Mouse (Mus musculus) embryonic facial prominence, embryonic 15.5 days (tissue): ENCODE results near the gene 9430015G10Rik. TPM values are rescaled to one million over a fixed set of nuclear protein-coding genes. Genes with fewer than 3 reads are reported as not detected.
"Not testable (repeated sequence)": the region's sequence is repeated elsewhere in the genome, so short reads cannot be mapped to it uniquely, and the experiment has no call there.

Source experiments
- ATAC-seq: fragments of 200-750 bp; cut with Nextera tagmentation; 2 replicates; pipeline ENCODE4 v1.8.0; 2017; ENCODE audit warnings: low read depth, moderate TSS enrichment; ENCODE audit not compliant: insufficient number of reproducible peaks, low FRiP score, low TSS enrichment
- H3K27ac ChIP-seq: fragments of 300-500 bp; sonication (generic); replicated peaks from 2 replicates; pipeline ENCODE4 v1.5.1; 2015; ENCODE audit warnings: mild to moderate bottlenecking, inconsistent platforms
- H3K27me3 ChIP-seq: fragments of 300-500 bp; sonication (generic); 2 replicates; pipeline ENCODE4 v1.6.1; 2015; ENCODE audit warnings: inconsistent platforms
- H3K36me3 ChIP-seq: fragments of 300-500 bp; sonication (generic); 2 replicates; pipeline ENCODE4 v1.6.1; 2015; ENCODE audit warnings: mild to moderate bottlenecking, inconsistent platforms
- H3K4me1 ChIP-seq: fragments of 300-500 bp; sonication (generic); 2 replicates; pipeline ENCODE4 v1.6.1; 2015; ENCODE audit warnings: inconsistent platforms
- H3K4me2 ChIP-seq: fragments of 300-500 bp; sonication (generic); replicated peaks from 2 replicates; pipeline ENCODE4 v1.6.1; 2015; ENCODE audit warnings: mild to moderate bottlenecking, inconsistent platforms
- H3K4me3 ChIP-seq: fragments of 300-500 bp; sonication (generic); replicated peaks from 2 replicates; pipeline ENCODE4 v1.5.1; 2015; ENCODE audit warnings: mild to moderate bottlenecking, inconsistent platforms
- H3K9ac ChIP-seq: fragments of 300-500 bp; sonication (generic); 2 replicates; pipeline ENCODE4 v1.6.1; 2015; ENCODE audit warnings: inconsistent platforms
- H3K9me3 ChIP-seq: fragments of 300-500 bp; sonication (generic); replicated peaks from 2 replicates; pipeline ENCODE4 v1.6.1; 2016; ENCODE audit warnings: inconsistent platforms
- WGBS: fragments of 180-500 bp; shearing (Covaris S2); methylation state at CpG from one replicate; pipeline ENCODE4 v1.1.7; 2015; 5-methylcytosine and 5-hydroxymethylcytosine counted together
- polyA plus RNA-seq: library from polyadenylated mRNA; unstranded; fragments of >200 nt; fragmentation: Nextera tagmentation; extraction: Ambion mirVana; gene quantifications from 2 replicates; pipeline ENCODE4 v1.2.1, GENCODE M21; 2015

The 9430015G10Rik gene
- polyA plus RNA-seq, 1 experiment from 2014 or later = 32.8 TPM

- no peaks in the 10 kb centered on the region for H3K9me3 ChIP-seq
- no peak overlapping the region for H3K4me3 ChIP-seq
- H3K4me1 ChIP-seq = no peaks in the 10 kb centered on the region
- no peak overlapping the region for H3K9ac ChIP-seq
- H3K27me3 ChIP-seq = no peaks in the 10 kb centered on the region
- no peak for ATAC-seq
- 68% methylated on average over 12 of the region's 12 CpGs for WGBS
- H3K4me2 ChIP-seq = no peak overlapping the region
- H3K36me3 ChIP-seq = no peaks in the 10 kb centered on the region
- no peak overlapping the region for H3K27ac ChIP-seq
These were observed 24.3 kb downstream of the 9430015G10Rik start for GRCm38 (mm10) chr4:156133943-156134605.

- Histone ChIP-seq H3K4me3 (no peak overlapping the region), H3K9ac (no peak overlapping the region), H3K9me3 (no peaks in the 10 kb centered on the region), H3K27me3 (no peaks in the 10 kb centered on the region), H3K4me1 (no peaks in the 10 kb centered on the region), H3K27ac (no peak overlapping the region), H3K4me2 (no peak overlapping the region), H3K36me3 (no peaks in the 10 kb centered on the region)
- ATAC-seq = no peak
- 89% methylated on average over 13 of the region's 13 CpGs for WGBS
These were observed 25.3 kb downstream of the 9430015G10Rik start for GRCm38 (mm10) chr4:156135112-156135511.

GRCm38 (mm10) chr4:156135801-156136200 is 26.0 kb downstream of the 9430015G10Rik start:
- Histone ChIP-seq H3K4me3 (no peak overlapping the region), H3K27me3 (no peaks in the 10 kb centered on the region), H3K4me1 (no peaks in the 10 kb centered on the region), H3K27ac (no peak overlapping the region), H3K36me3 (no peaks in the 10 kb centered on the region), H3K4me2 (no peak overlapping the region), H3K9ac (no peak overlapping the region), H3K9me3 (no peaks in the 10 kb centered on the region)
- ATAC-seq = no peak
- 93% methylated on average over 14 of the region's 14 CpGs for WGBS

GRCm38 (mm10) chr4:156136285-156137100 is 26.7 kb downstream of the 9430015G10Rik start:
- Histone ChIP-seq H3K4me3 (no peak overlapping the region), H3K36me3 (no peaks in the 10 kb centered on the region), H3K27ac (no peak overlapping the region), H3K27me3 (no peaks in the 10 kb centered on the region), H3K9me3 (no peaks in the 10 kb centered on the region), H3K4me2 (no peak overlapping the region), H3K9ac (no peak overlapping the region), H3K4me1 (no peaks in the 10 kb centered on the region)
- 90% methylated on average over 30 of the region's 30 CpGs for WGBS
- ATAC-seq = no peak

GRCm38 (mm10) chr4:156150887-156151286 is 41.1 kb downstream of the 9430015G10Rik start:
- not testable (repeated sequence) for H3K9me3 ChIP-seq, H3K4me3 ChIP-seq, H3K27me3 ChIP-seq, H3K9ac ChIP-seq, ATAC-seq, H3K27ac ChIP-seq, H3K4me1 ChIP-seq, H3K36me3 ChIP-seq, H3K4me2 ChIP-seq
- 86% methylated on average over 10 of the region's 10 CpGs for WGBS

- 0 out of 2 replicates have a peak, but pooled peaks cover 4% of the 10 kb centered on the region for H3K9me3 ChIP-seq
- no peaks in the 10 kb centered on the region for H3K4me1 ChIP-seq
- no peak overlapping the region for H3K4me3 ChIP-seq
- H3K9ac ChIP-seq = no peak overlapping the region
- H3K27ac ChIP-seq = no peak overlapping the region
- no peaks in the 10 kb centered on the region for H3K36me3 ChIP-seq
- 96% methylated on average over 3 of the region's 3 CpGs for WGBS
- no peak overlapping the region for H3K4me2 ChIP-seq
- H3K27me3 ChIP-seq = no peaks in the 10 kb centered on the region
- ATAC-seq = no peak
These were observed 45.0 kb downstream of the 9430015G10Rik start for GRCm38 (mm10) chr4:156154771-156155170.

GRCm38 (mm10) chr4:156166477-156166876 is 56.7 kb downstream of the 9430015G10Rik start:
- Histone ChIP-seq H3K27me3 (no peaks in the 10 kb centered on the region), H3K4me1 (no peaks in the 10 kb centered on the region)
- WGBS = 82% methylated on average over 9 of the region's 9 CpGs

GRCm38 (mm10) chr4:156168611-156169010 is 58.8 kb downstream of the 9430015G10Rik start:
- Histone ChIP-seq H3K27me3 (no peaks in the 10 kb centered on the region), H3K4me2 (no peak overlapping the region), H3K4me1 (no peaks in the 10 kb centered on the region), H3K36me3 (peaks cover 98% of the 10 kb centered on the region), H3K9me3 (no peaks in the 10 kb centered on the region), H3K4me3 (no peak overlapping the region), H3K9ac (no peak overlapping the region), H3K27ac (no peak overlapping the region)
- no peak for ATAC-seq
- WGBS = 85% methylated on average over 8 of the region's 8 CpGs

More at GRCm38 (mm10) chr4:156166477-156166876, 56.7 kb downstream of the 9430015G10Rik start:
- Histone ChIP-seq H3K4me3 (no peak overlapping the region), H3K9me3 (peaks cover 11% of the 10 kb centered on the region; the same call in 1 of the 2 replicates), H3K36me3 (peaks cover 93% of the 10 kb centered on the region), H3K27ac (no peak overlapping the region), H3K9ac (no peak overlapping the region), H3K4me2 (no peak overlapping the region)
- no peak for ATAC-seq

- no peak for ATAC-seq
- WGBS = 95% methylated on average over 10 of the region's 10 CpGs
- H3K4me3 ChIP-seq = no peak overlapping the region
- H3K9ac ChIP-seq = no peak overlapping the region
- H3K36me3 ChIP-seq = peaks cover 98% of the 10 kb centered on the region
- H3K27me3 ChIP-seq = no peaks in the 10 kb centered on the region
- no peak overlapping the region for H3K4me2 ChIP-seq
- no peaks in the 10 kb centered on the region for H3K4me1 ChIP-seq
- no peak overlapping the region for H3K27ac ChIP-seq
- no peaks in the 10 kb centered on the region for H3K9me3 ChIP-seq
These were observed 59.3 kb downstream of the 9430015G10Rik start for GRCm38 (mm10) chr4:156169129-156169528.

GRCm38 (mm10) chr4:156171828-156172227 is 62.0 kb downstream of the 9430015G10Rik start:
- H3K4me3 ChIP-seq = no peak overlapping the region
- no peak overlapping the region for H3K27ac ChIP-seq
- WGBS = 93% methylated on average over 11 of the region's 11 CpGs
- H3K9me3 ChIP-seq = no peaks in the 10 kb centered on the region
- H3K36me3 ChIP-seq = peaks cover 99% of the 10 kb centered on the region
- ATAC-seq = no peak
- no peaks in the 10 kb centered on the region for H3K4me1 ChIP-seq
- H3K4me2 ChIP-seq = no peak overlapping the region
- H3K9ac ChIP-seq = no peak overlapping the region
- no peaks in the 10 kb centered on the region for H3K27me3 ChIP-seq
